Comparison of ENCODE assay signal across 8 mouse cellular contexts in the genomic region with DNA sequence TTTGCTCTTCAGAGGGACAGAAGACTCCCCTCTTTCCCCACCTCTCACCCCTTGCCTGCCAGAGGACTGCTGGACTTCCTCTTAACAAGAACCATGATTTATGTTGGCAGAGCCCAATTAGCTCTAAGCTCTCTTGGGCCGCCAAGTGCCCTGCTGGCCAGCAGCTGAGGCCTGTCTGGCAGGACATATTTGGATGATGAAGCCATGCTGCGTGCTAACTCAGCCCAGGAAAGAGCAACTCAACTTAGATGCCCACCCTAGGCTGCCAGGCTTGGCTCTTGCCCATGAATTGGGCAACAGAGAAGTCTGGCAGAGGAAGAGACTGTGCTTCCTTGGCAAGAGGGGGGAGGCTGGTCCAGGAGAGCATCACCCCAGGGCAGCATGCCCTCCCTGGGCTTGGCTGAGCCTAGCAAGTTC. TPM values are rescaled to one million over a fixed set of nuclear protein-coding genes. Genes with fewer than 3 reads are reported as not detected.
A peak's percentile ranks its signal among the peaks of the same experiment; 100 is the strongest.
DNase-seq lines count a peak whose midpoint lies in the region; ATAC-seq lines count a peak whose summit lies in the region.
"Had no signal": no experiment of that assay in that cellular context is flagged by ENCODE, and none has a peak within 500 bp of the region (broad histone marks: within the 10 kb centered on the region; RNA-seq: fewer than 3 reads in every experiment).

No protein-coding gene starts in this region.

- no peak overlapping the region for H3K4me2 ChIP-seq in midbrain, embryonic 15.5 days
- H3K4me2 ChIP-seq in midbrain, embryonic 14.5 days (ENCODE audit: low read length): no peak overlapping the region
- H3K4me2 ChIP-seq in embryonic facial prominence, embryonic 12.5 days (replicated peaks): no peak overlapping the region
- H3K4me2 ChIP-seq: neural tube, embryonic 13.5 days had no signal

- no peaks in the 10 kb centered on the region for H3K9me3 ChIP-seq in midbrain, embryonic 15.5 days
- H3K9me3 ChIP-seq in midbrain, embryonic 14.5 days (ENCODE audit: control insufficient read depth, low read length): no peaks in the 10 kb centered on the region
- no peaks in the 10 kb centered on the region for H3K9me3 ChIP-seq in embryonic facial prominence, embryonic 12.5 days
- H3K9me3 ChIP-seq: neural tube, embryonic 13.5 days had no signal

- peak; percentile 33; the same call in 1 of the 2 replicates for ATAC-seq in midbrain, embryonic 15.5 days (replicated peaks)
- ATAC-seq in midbrain, embryonic 14.5 days (ENCODE audit: low FRiP score, low TSS enrichment): no peak
- 0 out of 2 replicates have a peak, but pooled peaks have one; percentile 10 for ATAC-seq in embryonic facial prominence, embryonic 12.5 days (ENCODE audit: insufficient number of reproducible peaks, insufficient read depth, low FRiP score, low TSS enrichment)

- H3K27ac ChIP-seq in midbrain, embryonic 15.5 days: no peak overlapping the region
- no peak overlapping the region for H3K27ac ChIP-seq in midbrain, embryonic 14.5 days (replicated peaks; ENCODE audit: low read depth, low read length)
- no peak overlapping the region for H3K27ac ChIP-seq in embryonic facial prominence, embryonic 12.5 days
- H3K27ac ChIP-seq: neural tube, embryonic 13.5 days had no signal

- no peak overlapping the region for H3K9ac ChIP-seq in midbrain, embryonic 15.5 days
- H3K9ac ChIP-seq in midbrain, embryonic 14.5 days (replicated peaks; ENCODE audit: low read length): no peak overlapping the region
- H3K9ac ChIP-seq in embryonic facial prominence, embryonic 12.5 days: no peak overlapping the region
- H3K9ac ChIP-seq: neural tube, embryonic 13.5 days had no signal

- no peak overlapping the region for H3K4me3 ChIP-seq in midbrain, embryonic 15.5 days
- no peak overlapping the region for H3K4me3 ChIP-seq in midbrain, embryonic 14.5 days (replicated peaks; ENCODE audit: low read depth, low read length)
- no peak overlapping the region for H3K4me3 ChIP-seq in embryonic facial prominence, embryonic 12.5 days
- H3K4me3 ChIP-seq: neural tube, embryonic 13.5 days had no signal

- H3K27me3 ChIP-seq in midbrain, embryonic 15.5 days (replicated peaks): no peaks in the 10 kb centered on the region
- H3K27me3 ChIP-seq in midbrain, embryonic 14.5 days (ENCODE audit: control insufficient read depth, insufficient read depth, low read length): no peaks in the 10 kb centered on the region
- no peaks in the 10 kb centered on the region for H3K27me3 ChIP-seq in embryonic facial prominence, embryonic 12.5 days
- H3K27me3 ChIP-seq: neural tube, embryonic 13.5 days had no signal

- H3K4me1 ChIP-seq in midbrain, embryonic 15.5 days: no peaks in the 10 kb centered on the region
- no peaks in the 10 kb centered on the region for H3K4me1 ChIP-seq in midbrain, embryonic 14.5 days (ENCODE audit: control insufficient read depth, insufficient read depth, low read length)
- 0 out of 2 replicates have a peak, but pooled peaks cover 3% of the 10 kb centered on the region for H3K4me1 ChIP-seq in embryonic facial prominence, embryonic 12.5 days
- H3K4me1 ChIP-seq: neural tube, embryonic 13.5 days had no signal

- DNase-seq in midbrain, embryonic 14.5 days: no peak
- DNase-seq in brain, embryonic 18.5 days (ENCODE audit: low read depth, low spot score): peak; percentile 46
- peak; percentile 47 for DNase-seq in hindlimb bud, embryonic 11.5 days (ENCODE audit: extremely low spot score, low read depth, low spot score)
- DNase-seq in urinary bladder, postnatal 36 days (ENCODE audit: low spot score in 2 of 2): peak; percentile 22 to 80
- no peak for DNase-seq in yolk sac, embryonic 10.5 days (ENCODE audit: low spot score)

- 63% methylated on average over 2 of the region's 2 CpGs for WGBS in midbrain, embryonic 15.5 days
- 58% methylated on average over 2 of the region's 2 CpGs for WGBS in midbrain, embryonic 14.5 days
- 69% methylated on average over 2 of the region's 2 CpGs for WGBS in embryonic facial prominence, embryonic 12.5 days

- no peaks in the 10 kb centered on the region for H3K36me3 ChIP-seq in midbrain, embryonic 15.5 days (replicated peaks)
- no peaks in the 10 kb centered on the region for H3K36me3 ChIP-seq in midbrain, embryonic 14.5 days (ENCODE audit: control insufficient read depth, insufficient read depth, low read length)
- no peaks in the 10 kb centered on the region for H3K36me3 ChIP-seq in embryonic facial prominence, embryonic 12.5 days
- H3K36me3 ChIP-seq: neural tube, embryonic 13.5 days had no signal

RNA-seq across cellular contexts. Expression of a gene that starts 20.1 kb away (rescaled TPM):
- 0.60 and 0.65 TPM in 2 replicates for polyA plus RNA-seq in midbrain, embryonic 15.5 days (2015; fragmentation: Nextera tagmentation; extraction: Ambion mirVana)
- 0.34 and 0.79 TPM in 2 replicates for polyA plus RNA-seq in midbrain, embryonic 14.5 days (2014; fragmentation: Nextera tagmentation; extraction: Ambion mirVana)
- 1.6 and 1.7 TPM in 2 replicates for polyA plus RNA-seq in embryonic facial prominence, embryonic 12.5 days (2016; fragmentation: Nextera tagmentation; extraction: Ambion mirVana)

Comparison
In these comparisons a context has a peak if more than half of its experiments do, and no peak if none do; other contexts are left out.
1. DNase-seq: peak in brain, embryonic 18.5 days (single experiment), hindlimb bud, embryonic 11.5 days (single experiment) and urinary bladder, postnatal 36 days (2 of 2); none in midbrain, embryonic 14.5 days (single experiment) and yolk sac, embryonic 10.5 days (single experiment).